Mouse (Mus musculus) kidney, adult 11 months (tissue): ENCODE measurements at regions not wholly inside any gene's neighbourhood (a gene's known extent, or its start where the extent isn't known, plus 50 kb on each side); places are given as distances from the start of the nearest gene placed in this dataset.

ENCODE experiments used
- DNase-seq: peaks from one replicate; pipeline ENCODE4 v3.0.0; 2022

DNA sequence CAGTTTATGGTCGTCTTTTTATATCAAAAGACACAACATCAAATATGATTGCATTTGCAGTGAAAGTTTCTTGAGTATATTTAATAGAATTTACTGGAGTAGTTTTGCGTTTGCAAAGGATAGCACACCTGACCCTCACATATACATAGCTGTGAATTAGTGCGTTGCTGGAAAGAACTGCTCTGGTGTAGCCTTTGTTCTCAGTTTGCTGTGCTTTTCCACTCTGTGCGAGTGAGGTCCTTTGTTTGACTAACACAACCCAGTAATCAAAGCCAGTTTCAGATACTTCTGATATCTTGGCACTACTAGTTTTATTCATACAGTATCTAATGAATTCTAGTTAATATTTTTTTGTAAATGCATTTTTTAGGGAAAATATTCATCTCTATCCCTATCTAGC, 84.7 kb downstream of the Trim52 start:
- no peak for DNase-seq

- DNase-seq: no peak
Observed at GRCm38 (mm10) chr14:106193583-106193982, 87.6 kb downstream of the Trim52 start.

GRCm38 (mm10) chr14:106194104-106194503, 88.1 kb downstream of the Trim52 start:
- DNase-seq: no peak

GRCm38 (mm10) chr14:106197826-106198225, 91.8 kb downstream of the Trim52 start:
- no peak for DNase-seq

- no peak for DNase-seq
Observed at GRCm38 (mm10) chr14:106199109-106199508, 93.1 kb downstream of the Trim52 start.

GRCm38 (mm10) chr14:106199536-106200319, 93.7 kb downstream of the Trim52 start:
- no peak for DNase-seq

DNA sequence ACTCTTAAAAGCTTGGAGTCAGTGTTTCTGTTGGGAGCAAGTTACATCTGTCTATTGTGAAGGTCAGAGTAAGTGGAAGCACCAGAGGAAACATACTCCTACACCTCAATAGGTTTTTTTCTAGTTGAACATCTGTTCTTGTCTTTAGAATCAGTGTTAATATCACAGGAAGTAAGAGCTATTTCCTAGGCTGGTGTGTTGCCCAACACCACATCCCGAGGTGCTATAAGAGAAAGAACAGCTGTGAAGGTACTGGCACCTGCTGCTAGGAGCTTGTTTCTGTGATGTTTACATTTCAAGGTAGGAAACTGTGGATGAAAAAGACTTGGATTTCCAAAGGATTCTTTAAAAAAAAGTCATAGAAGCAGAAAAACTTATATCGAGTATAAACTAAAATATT, 105.1 kb downstream of the Trim52 start:
- no peak for DNase-seq

GRCm38 (mm10) chr14:106217681-106218080, 111.7 kb downstream of the Trim52 start:
- DNase-seq: no peak

- no peak for DNase-seq
Observed at GRCm38 (mm10) chr14:106219293-106219797, 113.3 kb downstream of the Trim52 start.

DNA sequence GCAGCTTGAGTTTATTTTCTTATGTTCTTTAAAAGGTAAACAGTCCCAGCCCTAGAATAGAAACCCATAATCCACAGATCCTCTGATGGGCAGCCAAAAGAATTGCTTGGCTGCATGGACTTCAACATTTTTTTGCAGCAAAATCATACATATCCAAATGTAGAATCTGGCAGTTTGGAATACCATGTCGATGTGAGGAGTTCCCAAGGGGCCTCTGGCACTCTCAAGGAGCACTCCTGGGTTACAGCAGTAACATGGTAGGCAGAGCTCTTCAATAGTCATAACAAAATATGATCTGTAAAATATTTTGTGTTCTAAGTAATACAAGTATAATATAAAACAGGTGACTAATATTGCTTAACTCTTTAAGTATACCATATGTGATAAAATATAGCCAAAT, 119.4 kb downstream of the Trim52 start:
- no peak for DNase-seq

GRCm38 (mm10) chr14:106241721-106242405, 135.9 kb downstream of the Trim52 start:
- DNase-seq: no peak

GRCm38 (mm10) chr14:106259396-106260108, 153.6 kb downstream of the Trim52 start:
- no peak for DNase-seq

DNA sequence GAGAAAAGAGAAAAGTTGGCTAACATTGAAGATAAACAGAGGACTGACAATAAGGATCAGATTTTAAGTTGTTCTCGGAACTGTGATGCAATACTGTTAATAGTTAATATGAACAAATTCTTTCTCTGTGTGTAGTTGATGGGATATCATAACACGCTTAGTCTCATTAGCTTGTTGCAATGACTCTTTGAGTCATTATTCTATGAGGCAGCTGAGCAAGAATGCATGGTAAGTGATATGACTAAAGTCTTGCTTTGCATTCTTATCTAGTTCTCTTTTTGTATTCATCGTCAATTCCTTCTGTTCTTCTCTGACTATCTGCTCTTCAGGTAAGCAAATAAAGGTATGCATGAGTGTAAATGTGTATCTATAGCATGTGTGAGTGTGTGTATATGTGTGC, 159.3 kb downstream of the Trim52 start:
- no peak for DNase-seq

- DNase-seq: no peak
Observed at GRCm38 (mm10) chr14:106267679-106268561, 161.9 kb downstream of the Trim52 start.

DNA sequence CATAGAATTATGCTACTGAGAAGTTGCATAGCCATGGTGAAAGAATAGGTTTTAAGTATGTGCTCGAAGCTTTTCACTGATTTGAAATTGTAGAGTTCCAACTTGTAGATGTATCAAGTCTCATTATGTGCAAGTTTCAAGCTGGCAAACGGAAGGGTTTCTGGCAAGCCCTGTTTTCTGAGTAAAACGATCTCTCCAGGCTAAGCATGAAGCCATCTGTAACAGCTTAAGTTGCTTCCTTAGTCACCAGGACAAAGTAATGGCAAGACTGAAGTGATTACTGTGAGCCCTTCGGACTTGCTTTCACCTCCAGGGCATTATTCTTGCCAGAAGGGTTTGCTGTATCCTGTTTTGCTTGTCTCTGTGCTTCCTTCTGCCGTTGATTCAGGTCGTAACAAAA, 163.7 kb downstream of the Trim52 start:
- no peak for DNase-seq

DNA sequence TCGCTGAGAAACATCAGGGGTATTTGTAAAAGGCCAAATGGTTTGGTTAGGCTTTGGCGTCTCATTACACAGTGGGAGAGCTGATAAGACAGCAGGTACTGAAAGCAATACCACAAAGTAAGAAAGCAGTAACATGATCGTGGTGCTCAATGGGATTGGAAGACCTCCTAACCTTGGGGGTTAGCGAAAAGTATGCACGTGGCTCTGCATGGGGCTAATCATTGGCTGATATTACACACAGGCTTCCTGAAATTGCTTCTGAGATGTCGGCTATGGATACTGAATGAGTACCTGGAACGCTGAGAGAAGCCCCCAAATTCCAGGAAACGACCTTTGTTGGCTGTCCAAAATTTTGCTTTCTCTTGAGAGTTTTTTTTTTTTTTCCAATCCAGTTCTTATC, 207.6 kb downstream of the Trim52 start:
- DNase-seq: no peak

GRCm38 (mm10) chr14:106314079-106314551, 208.1 kb downstream of the Trim52 start:
- no peak for DNase-seq

DNA sequence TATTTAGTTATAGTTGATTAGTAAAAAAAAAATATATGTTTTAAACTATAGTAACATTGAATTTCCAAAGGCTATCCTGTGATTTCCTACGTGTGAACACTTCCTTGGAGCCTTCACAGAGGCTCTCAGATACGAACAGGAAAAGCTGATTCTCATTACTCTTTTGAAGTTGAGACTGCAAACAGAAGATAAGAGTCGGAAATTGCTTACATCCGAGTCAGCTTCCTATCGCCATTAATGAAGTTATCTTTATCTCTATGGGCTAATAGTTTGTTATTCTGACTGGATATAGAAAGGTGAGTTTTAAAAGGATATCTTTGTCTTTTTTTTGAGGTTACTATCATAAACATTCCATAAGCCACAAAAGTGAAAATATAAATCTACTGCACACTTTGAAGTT, 212.8 kb downstream of the Trim52 start:
- DNase-seq: no peak

GRCm38 (mm10) chr14:106327653-106328283, 221.8 kb downstream of the Trim52 start:
- no peak for DNase-seq

GRCm38 (mm10) chr14:106364767-106365623, 259.0 kb downstream of the Trim52 start:
- DNase-seq: peak; percentile 2

DNA sequence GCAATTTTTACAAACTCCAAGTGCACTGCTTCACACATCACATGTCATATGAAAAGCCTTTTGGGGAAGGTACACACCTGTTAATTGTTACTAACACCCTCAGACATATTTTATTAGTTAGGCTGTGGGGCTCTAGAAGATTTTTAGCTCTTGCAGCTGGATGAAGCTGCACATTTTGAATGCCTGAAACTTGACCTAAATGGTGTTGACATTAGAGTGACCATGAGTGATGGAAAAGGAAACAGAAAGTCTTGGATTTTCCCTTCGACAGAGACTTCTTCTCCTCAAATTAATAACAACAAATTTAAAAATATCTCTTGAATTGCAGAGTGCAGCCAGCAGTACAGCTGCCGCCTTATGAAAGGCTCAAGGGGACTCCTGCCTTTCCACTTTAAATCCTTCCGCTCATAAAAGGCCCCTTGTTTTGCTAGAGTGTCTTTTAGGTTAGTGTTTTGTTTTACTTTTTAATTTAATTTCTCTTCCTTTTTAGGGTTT, 259.7 kb downstream of the Trim52 start:
- no peak for DNase-seq
